ENCODE assay signal across 39 mouse cellular contexts in genomic region chr6:88192756-88193155, GRCm38 (mm10). TPM values are rescaled to one million over a fixed set of nuclear protein-coding genes. Genes with fewer than 3 reads are reported as not detected.
A peak's percentile ranks its signal among the peaks of the same experiment; 100 is the strongest.
DNase-seq lines count a peak whose midpoint lies in the region; ATAC-seq and TF ChIP-seq lines count a peak whose summit lies in the region.
"Had no signal": no experiment of that assay in that cellular context is flagged by ENCODE, and none has a peak within 500 bp of the region (broad histone marks: within the 10 kb centered on the region; RNA-seq: fewer than 3 reads in every experiment).

No protein-coding gene starts in this region.

- H3K4me3 ChIP-seq in midbrain, embryonic 11.5 days (ENCODE audit: low read depth, low read length), result no peak overlapping the region
- no peak overlapping the region for H3K4me3 ChIP-seq in midbrain, postnatal 0 days (ENCODE audit: low read depth, low read length)
- peak overlapping the region; percentile 79 to 94; a peak in 2 of 4 replicates for H3K4me3 ChIP-seq in MEL (ENCODE audit: control insufficient read depth in 1 of 2, insufficient read depth in 1 of 2, low read depth in 2 of 2, low read length in 2 of 2)
- H3K4me3 ChIP-seq in embryonic facial prominence, embryonic 14.5 days (ENCODE audit: low read depth, low read length), result no peak overlapping the region

- TF ChIP-seq EP300 in MEL (IDR thresholded peaks at IDR 0.05; ENCODE audit: low read depth in 1 of 2, low read length in 2 of 2), result no peak

- no peak for TF ChIP-seq CTCF in midbrain, postnatal 0 days (IDR thresholded peaks at IDR 0.05)
- TF ChIP-seq CTCF in MEL (IDR thresholded peaks at IDR 0.05 in 2 of 3, conservative IDR thresholded peaks at IDR 0.05 in 1 of 3; ENCODE audit: control insufficient read depth in 1 of 3, insufficient read depth in 1 of 3, low read depth in 2 of 3, low read length in 3 of 3, poor library complexity in 1 of 3, severe bottlenecking in 1 of 3), result no peak

- no peak for TF ChIP-seq POLR2A in MEL (IDR thresholded peaks at IDR 0.05; ENCODE audit: control insufficient read depth in 1 of 2, insufficient read depth in 1 of 2, low read depth in 1 of 2, low read length in 2 of 2, poor library complexity in 1 of 2)

- no peak for TF ChIP-seq RAD21 in MEL (IDR thresholded peaks at IDR 0.05; ENCODE audit: low read depth, low read length)

- peak; percentile 71 for DNase-seq in heart, adult 11 months
- no peak for DNase-seq in heart, postnatal 4 days
- peak; percentile 90 for DNase-seq in midbrain, embryonic 11.5 days (ENCODE audit: low spot score, missing footprints)
- DNase-seq in midbrain, postnatal 0 days (ENCODE audit: low spot score), result no peak
- peak; percentile 57 for DNase-seq in MEL (ENCODE audit: low read depth, low spot score)
- no peak for DNase-seq in embryonic facial prominence, embryonic 14.5 days (ENCODE audit: low spot score)
- DNase-seq in left cerebral cortex, adult 11 months (ENCODE audit: low spot score), result no peak
- DNase-seq: cerebellum, adult 11-12 months; cerebellum, adult 9-11 months; gastrocnemius, postnatal 25 days; heart, postnatal 36 days; kidney, postnatal 14 days; layer of hippocampus, adult 9-11 months; liver, embryonic 13.5 days; right cerebral cortex, adult 18-20 months; spleen, adult 18-20 months; thymus, postnatal 14 days had no signal

- peaks cover 27% of the 10 kb centered on the region for H3K79me2 ChIP-seq in MEL (ENCODE audit: control insufficient read depth, insufficient read depth, low read length, poor library complexity)

- WGBS in midbrain, embryonic 11.5 days, result 6% methylated on average over 8 of the region's 8 CpGs
- 20% methylated on average over 8 of the region's 8 CpGs for WGBS in midbrain, postnatal 0 days
- WGBS in embryonic facial prominence, embryonic 14.5 days, result 15% methylated on average over 8 of the region's 8 CpGs

- H3K9me3 ChIP-seq in midbrain, embryonic 11.5 days (ENCODE audit: control insufficient read depth, low read length), result no peaks in the 10 kb centered on the region
- no peaks in the 10 kb centered on the region for H3K9me3 ChIP-seq in midbrain, postnatal 0 days (ENCODE audit: low read length)
- H3K9me3 ChIP-seq in MEL (replicated peaks; ENCODE audit: insufficient read depth, low read length), result no peaks in the 10 kb centered on the region
- H3K9me3 ChIP-seq in embryonic facial prominence, embryonic 14.5 days (ENCODE audit: control insufficient read depth, low read length), result no peaks in the 10 kb centered on the region
- H3K9me3 ChIP-seq: forebrain, embryonic 10.5 days; forebrain, embryonic 15.5 days; limb, embryonic 15.5 days; liver, embryonic 13.5 days had no signal

- no peak for ATAC-seq in midbrain, embryonic 11.5 days (ENCODE audit: low FRiP score)
- ATAC-seq in midbrain, postnatal 0 days (ENCODE audit: low FRiP score), result no peak
- ATAC-seq in embryonic facial prominence, embryonic 14.5 days (ENCODE audit: low read depth), result no peak
- ATAC-seq: forebrain, embryonic 15.5 days; hindbrain, embryonic 16.5 days; intestine, postnatal 0 days; lung, postnatal 0 days had no signal

- peaks cover 34% of the 10 kb centered on the region for H3K4me1 ChIP-seq in midbrain, embryonic 11.5 days (ENCODE audit: control insufficient read depth, insufficient read depth, low read length)
- H3K4me1 ChIP-seq in midbrain, postnatal 0 days (ENCODE audit: insufficient read depth, low read length), result 0 out of 2 replicates have a peak, but pooled peaks cover 2% of the 10 kb centered on the region
- H3K4me1 ChIP-seq in MEL (ENCODE audit: control insufficient read depth in 1 of 2, insufficient read depth in 2 of 2, low read length in 2 of 2), result peaks cover 8 to 46% of the 10 kb centered on the region in 2 experiments
- peaks cover 15% of the 10 kb centered on the region; the same call in 1 of the 2 replicates for H3K4me1 ChIP-seq in embryonic facial prominence, embryonic 14.5 days (ENCODE audit: control insufficient read depth, insufficient read depth, low read length)

- H3K27ac ChIP-seq in midbrain, embryonic 11.5 days (ENCODE audit: low read depth, low read length), result no peak overlapping the region
- no peak overlapping the region for H3K27ac ChIP-seq in midbrain, postnatal 0 days (ENCODE audit: low read depth, low read length)
- H3K27ac ChIP-seq in MEL (ENCODE audit: control insufficient read depth, low read depth, low read length), result peak overlapping the region; percentile 70
- no peak overlapping the region for H3K27ac ChIP-seq in embryonic facial prominence, embryonic 14.5 days (replicated peaks; ENCODE audit: low read depth, low read length)
- H3K27ac ChIP-seq: forebrain, embryonic 10.5 days; forebrain, embryonic 15.5 days; limb, embryonic 15.5 days; liver, embryonic 13.5 days; macrophage had no signal

- H3K4me2 ChIP-seq in midbrain, embryonic 11.5 days, result no peak overlapping the region
- H3K4me2 ChIP-seq in midbrain, postnatal 0 days (ENCODE audit: low read depth, low read length, poor library complexity, severe bottlenecking), result no peak overlapping the region
- 0 out of 2 replicates have a peak overlapping the region, but pooled peaks have one; percentile 77 for H3K4me2 ChIP-seq in embryonic facial prominence, embryonic 14.5 days (ENCODE audit: low read depth, low read length)

- no peaks in the 10 kb centered on the region for H3K36me3 ChIP-seq in midbrain, embryonic 11.5 days (ENCODE audit: control insufficient read depth, insufficient read depth, low read length)
- H3K36me3 ChIP-seq in midbrain, postnatal 0 days (ENCODE audit: insufficient read depth, low read length), result no peaks in the 10 kb centered on the region
- H3K36me3 ChIP-seq in MEL (ENCODE audit: control insufficient read depth in 1 of 2, insufficient read depth in 2 of 2, low read length in 2 of 2), result peaks cover 0 to 21% of the 10 kb centered on the region in 2 experiments; a peak in 2 of 4 replicates
- H3K36me3 ChIP-seq in embryonic facial prominence, embryonic 14.5 days (ENCODE audit: control insufficient read depth, insufficient read depth, low read length), result no peaks in the 10 kb centered on the region
- H3K36me3 ChIP-seq: forebrain, embryonic 10.5 days; forebrain, embryonic 15.5 days; limb, embryonic 15.5 days; liver, embryonic 13.5 days had no signal

- H3K27me3 ChIP-seq in midbrain, embryonic 11.5 days (ENCODE audit: control insufficient read depth, insufficient read depth, low read length), result peaks cover 99% of the 10 kb centered on the region
- peaks cover 52% of the 10 kb centered on the region for H3K27me3 ChIP-seq in midbrain, postnatal 0 days (ENCODE audit: insufficient read depth, low read length)
- no peaks in the 10 kb centered on the region for H3K27me3 ChIP-seq in MEL (ENCODE audit: control insufficient read depth in 1 of 2, insufficient read depth in 2 of 2, low read length in 2 of 2)
- H3K27me3 ChIP-seq in embryonic facial prominence, embryonic 14.5 days (replicated peaks; ENCODE audit: control insufficient read depth, insufficient read depth, low read length), result peaks cover 99% of the 10 kb centered on the region

- no peak overlapping the region for H3K9ac ChIP-seq in midbrain, embryonic 11.5 days (ENCODE audit: low read length)
- no peak overlapping the region for H3K9ac ChIP-seq in midbrain, postnatal 0 days (replicated peaks; ENCODE audit: low read length, poor library complexity, severe bottlenecking)
- peak overlapping the region; percentile 92 for H3K9ac ChIP-seq in MEL (ENCODE audit: control insufficient read depth, low read depth, low read length, poor library complexity, severe bottlenecking)
- H3K9ac ChIP-seq in embryonic facial prominence, embryonic 14.5 days (ENCODE audit: low read depth, low read length), result no peak overlapping the region
- H3K9ac ChIP-seq: forebrain, embryonic 15.5 days; limb, embryonic 15.5 days had no signal

TF ChIP-seq in MEL, 35 proteins besides CTCF, POLR2A, EP300 and RAD21:
- no peak for TF ChIP-seq UBTF (IDR thresholded peaks at IDR 0.05; ENCODE audit: borderline replicate concordance, insufficient read depth, low read depth, low read length)
- TF ChIP-seq BHLHE40 (IDR thresholded peaks at IDR 0.05; ENCODE audit: borderline replicate concordance, low read depth, low read length), result no peak
- TF ChIP-seq CHD2 (IDR thresholded peaks at IDR 0.05; ENCODE audit: low read length), result no peak
- TF ChIP-seq ZMIZ1 (IDR thresholded peaks at IDR 0.05; ENCODE audit: low read depth, low read length), result no peak
- TF ChIP-seq ZKSCAN1 (IDR thresholded peaks at IDR 0.05; ENCODE audit: low read depth, low read length), result no peak
- peak; percentile 23; the same call in 1 of the 2 replicates for TF ChIP-seq SIN3A (IDR thresholded peaks at IDR 0.05; ENCODE audit: low read length)
- TF ChIP-seq ETS1 (IDR thresholded peaks at IDR 0.05; ENCODE audit: low read depth, low read length), result no peak

RNA-seq across cellular contexts. Expression of gene Gata2, which starts 0.9 kb away (rescaled TPM):
- 10 to 100 TPM; 15.2 to 16.8 TPM for total RNA-seq in heart, postnatal 4 days (2021)
- 26.6 and 28.6 TPM in 2 replicates for polyA plus RNA-seq in midbrain, embryonic 11.5 days (2014; fragmentation: Nextera tagmentation; extraction: Ambion mirVana)
- total RNA-seq in midbrain, postnatal 0 days (2014; rRNA removed), result 9.2 and 19.3 TPM in 2 replicates
- 17.2 and 18.5 TPM in 2 replicates for polyA plus RNA-seq in midbrain, postnatal 0 days (2015; fragmentation: Nextera tagmentation; extraction: Ambion mirVana)
- 3.7 and 7.7 TPM in 2 replicates for total RNA-seq in MEL (2012; rRNA removed)
- 10 to 100 TPM in 1 of 2 experiments, not detected in 1; 12.4 TPM for polyA plus RNA-seq in MEL (2012; ENCODE audit: insufficient read depth in 1 of 2, insufficient read length in 2 of 2, low read depth in 1 of 2, low replicate concordance in 2 of 2, missing spikeins in 1 of 2)
- 27.1 and 31.6 TPM in 2 replicates for polyA plus RNA-seq in embryonic facial prominence, embryonic 14.5 days (2014; fragmentation: Nextera tagmentation; extraction: Ambion mirVana)

RNA-seq across cellular contexts. Expression of gene Dnajb8, which starts 29.3 kb away (rescaled TPM):
- total RNA-seq in heart, postnatal 4 days (2021), result not detected
- not detected in 2 replicates for polyA plus RNA-seq in midbrain, embryonic 11.5 days (2014; fragmentation: Nextera tagmentation; extraction: Ambion mirVana)
- not detected in 2 replicates for total RNA-seq in midbrain, postnatal 0 days (2014; rRNA removed)
- not detected in 2 replicates for polyA plus RNA-seq in midbrain, postnatal 0 days (2015; fragmentation: Nextera tagmentation; extraction: Ambion mirVana)
- total RNA-seq in MEL (2012; rRNA removed), result not detected in 2 replicates
- polyA plus RNA-seq in MEL (2012; ENCODE audit: insufficient read depth in 1 of 2, insufficient read length in 2 of 2, low read depth in 1 of 2, low replicate concordance in 2 of 2, missing spikeins in 1 of 2), result not detected
- polyA plus RNA-seq in embryonic facial prominence, embryonic 14.5 days (2014; fragmentation: Nextera tagmentation; extraction: Ambion mirVana), result not detected in 2 replicates
- total RNA-seq: adrenal gland, adult 18-20 months; adrenal gland, postnatal 25 days; gastrocnemius, adult 18-20 months; gastrocnemius, postnatal 25 days; heart, adult 18-20 months; heart, postnatal 36 days; left cerebral cortex, adult 18-20 months; left cerebral cortex, postnatal 36 days; megakaryocyte-erythroid progenitor cell, adult 5-6 weeks; neutrophil, adult 5-6 weeks had no signal
- polyA plus RNA-seq: forebrain, embryonic 10.5 days; forebrain, embryonic 15.5 days; frontal cortex, adult 2 months; heart, embryonic 11.5 days; heart, embryonic 16.5 days; hindbrain, embryonic 16.5 days; intestine, postnatal 0 days; kidney, embryonic 14.5 days; limb, embryonic 15.5 days; liver, embryonic 13.5 days; lung, postnatal 0 days; macrophage; neural tube, embryonic 11.5 days; stomach, embryonic 16.5 days; urinary bladder, adult 2 months had no signal

Comparison
In these comparisons a context has a peak if more than half of its experiments do, and no peak if none do; other contexts are left out.
1. DNase-seq: peak in heart, adult 11 months (single experiment), midbrain, embryonic 11.5 days (single experiment) and MEL (single experiment); none in heart, postnatal 4 days (single experiment), midbrain, postnatal 0 days (single experiment), embryonic facial prominence, embryonic 14.5 days (single experiment) and left cerebral cortex, adult 11 months (single experiment).
2. H3K4me3 ChIP-seq: peak in MEL (2 of 2); none in midbrain, embryonic 11.5 days (single experiment), midbrain, postnatal 0 days (single experiment) and embryonic facial prominence, embryonic 14.5 days (single experiment).